ENCODE assay signal across 15 mouse cellular contexts in genomic region chr12:100123476-100123875, GRCm38 (mm10). TPM values are rescaled to one million over a fixed set of nuclear protein-coding genes. Genes with fewer than 3 reads are reported as not detected.
DNase-seq lines count a peak whose midpoint lies in the region; ATAC-seq and TF ChIP-seq lines count a peak whose summit lies in the region.
"Had no signal": no experiment of that assay in that cellular context is flagged by ENCODE, and none has a peak within 500 bp of the region (broad histone marks: within the 10 kb centered on the region; RNA-seq: fewer than 3 reads in every experiment).

No protein-coding gene starts in this region.

- no peaks in the 10 kb centered on the region for H3K79me2 ChIP-seq in myocyte (ENCODE audit: control insufficient read depth, insufficient read depth)

- H3K36me3 ChIP-seq in heart, embryonic 11.5 days (ENCODE audit: control insufficient read depth, insufficient read depth, low read length) = peaks cover 47% of the 10 kb centered on the region
- peaks cover 52% of the 10 kb centered on the region for H3K36me3 ChIP-seq in myocyte (ENCODE audit: control insufficient read depth, insufficient read depth)

- ATAC-seq in heart, embryonic 11.5 days (replicated peaks; ENCODE audit: insufficient number of reproducible peaks, low FRiP score, low TSS enrichment) = no peak
- no peak for ATAC-seq in inflammation-experienced regulatory T-cells, adult 6 months
- ATAC-seq: CD4-positive, CD25-positive, alpha-beta regulatory T cell, adult 4 months; hindbrain, embryonic 16.5 days; liver, postnatal 0 days; Patski had no signal

- H3K27ac ChIP-seq in heart, embryonic 11.5 days (ENCODE audit: low read depth, low read length) = no peak overlapping the region
- H3K27ac ChIP-seq: limb, embryonic 10.5 days; neural tube, embryonic 13.5 days had no signal

- TF ChIP-seq POLR2A in myocyte (IDR thresholded peaks at IDR 0.05; ENCODE audit: insufficient read length, low read depth) = no peak

- H3K4me2 ChIP-seq in heart, embryonic 11.5 days = no peak overlapping the region
- peak overlapping the region; percentile 44 for H3K4me2 ChIP-seq in myocyte (ENCODE audit: low read depth)
- H3K4me2 ChIP-seq: midbrain, embryonic 11.5 days; neural tube, embryonic 13.5 days had no signal

- intact Hi-C loops in heart, postnatal 36 days (cut with DNase I) = no loop called here

- no peak overlapping the region for H3K4me3 ChIP-seq in heart, embryonic 11.5 days (ENCODE audit: low read depth, low read length)
- H3K4me3 ChIP-seq in myocyte = no peak overlapping the region
- H3K4me3 ChIP-seq: limb, embryonic 10.5 days; neural tube, embryonic 13.5 days had no signal

- 85% methylated on average over 9 of the region's 9 CpGs for WGBS in heart, embryonic 11.5 days (ENCODE audit: insufficient replicate concordance)

- DNase-seq in heart, adult 11 months = peak; percentile 93
- peak; percentile 80 to 87 for DNase-seq in frontal cortex, postnatal 36 days (ENCODE audit: low spot score in 2 of 2)
- DNase-seq in layer of hippocampus, adult 9-10 months (ENCODE audit: low spot score) = peak; percentile 62
- DNase-seq in heart, postnatal 36 days = no peak
- DNase-seq in liver = no peak
- DNase-seq: liver, postnatal 0 days had no signal

- H3ac ChIP-seq in myocyte (ENCODE audit: control insufficient read depth, insufficient read length) = no peak overlapping the region

- H3K9me3 ChIP-seq in heart, embryonic 11.5 days (replicated peaks; ENCODE audit: control insufficient read depth, low read length) = no peaks in the 10 kb centered on the region
- H3K9me3 ChIP-seq: limb, embryonic 10.5 days; neural tube, embryonic 13.5 days had no signal

- no peak overlapping the region for H3K9ac ChIP-seq in heart, embryonic 11.5 days (ENCODE audit: low read depth, low read length)
- H3K9ac ChIP-seq: liver, postnatal 0 days; neural tube, embryonic 13.5 days had no signal

- H3K27me3 ChIP-seq in heart, embryonic 11.5 days (ENCODE audit: control insufficient read depth, insufficient read depth, low read length) = no peaks in the 10 kb centered on the region
- no peaks in the 10 kb centered on the region for H3K27me3 ChIP-seq in myocyte (ENCODE audit: control insufficient read depth, insufficient read depth, insufficient read length)
- H3K27me3 ChIP-seq: neural tube, embryonic 13.5 days; Patski had no signal

- peaks cover 15% of the 10 kb centered on the region for H3K4me1 ChIP-seq in heart, embryonic 11.5 days (ENCODE audit: control insufficient read depth, insufficient read depth, low read length)
- H3K4me1 ChIP-seq: neural tube, embryonic 13.5 days had no signal

TF ChIP-seq in myocyte, 11 proteins besides CTCF, POLR2A, EP300 and RAD21:
- no peak for TF ChIP-seq POLR2AphosphoS2 (IDR thresholded peaks at IDR 0.05; ENCODE audit: insufficient read length, low read depth)
- TF ChIP-seq TCF12 (IDR thresholded peaks at IDR 0.05; ENCODE audit: insufficient read depth, poor library complexity, severe bottlenecking) = peak; percentile 13
- TF ChIP-seq CEBPB (IDR thresholded peaks at IDR 0.05; ENCODE audit: insufficient read depth, poor library complexity, severe bottlenecking) = no peak
- TF ChIP-seq TCF3 (IDR thresholded peaks at IDR 0.05; ENCODE audit: insufficient read length, low read depth) = no peak
- no peak for TF ChIP-seq E2F4 (IDR thresholded peaks at IDR 0.05; ENCODE audit: insufficient read depth)
- no peak for TF ChIP-seq MAX (IDR thresholded peaks at IDR 0.05; ENCODE audit: low read depth)
- TF ChIP-seq MYOD1 (IDR thresholded peaks at IDR 0.05; ENCODE audit: control insufficient read depth in 1 of 3, insufficient read length in 2 of 3, low read depth in 2 of 3) = peak in 2 of 3 experiments; percentile 43 to 79
- peak in 2 of 3 experiments; percentile 61 to 80 for TF ChIP-seq MYOG (IDR thresholded peaks at IDR 0.05; ENCODE audit: control insufficient read depth in 1 of 3, insufficient read depth in 1 of 3, insufficient read length in 2 of 3, low read depth in 2 of 3)
- TF ChIP-seq SRF (IDR thresholded peaks at IDR 0.05; ENCODE audit: control insufficient read depth, insufficient read length, low read depth) = no peak

RNA-seq across cellular contexts. Expression of gene Psmc1, which starts 13.5 kb away (rescaled TPM):
- 243 and 280 TPM in 2 replicates for polyA plus RNA-seq in heart, embryonic 11.5 days (2014; fragmentation: Nextera tagmentation; extraction: Ambion mirVana)
- 201 TPM for polyA plus RNA-seq in myocyte (2012; fragmentation: generic; extraction: Trizol)
- 100 to 1,000 TPM; 213 to 288 (median 228) TPM for polyA plus RNA-seq in inflammation-experienced regulatory T-cells, adult 6 months (2017; shearing (Covaris generic))
- 100 to 1,000 TPM; 129 to 147 TPM for total RNA-seq in heart, postnatal 36 days (2021)

RNA-seq across cellular contexts. Expression of gene Nrde2, which starts 36.0 kb away (rescaled TPM):
- 6.2 and 10.1 TPM in 2 replicates for polyA plus RNA-seq in heart, embryonic 11.5 days (2014; fragmentation: Nextera tagmentation; extraction: Ambion mirVana)
- 9.3 TPM for polyA plus RNA-seq in myocyte (2012; fragmentation: generic; extraction: Trizol)
- polyA plus RNA-seq in inflammation-experienced regulatory T-cells, adult 6 months (2017; shearing (Covaris generic)) = 10 to 100 TPM; 10.8 to 17.9 (median 15.0) TPM
- 10 to 100 TPM; 10.4 to 11.5 TPM for total RNA-seq in heart, postnatal 36 days (2021)

Comparison
In these comparisons a context has a peak if more than half of its experiments do, and no peak if none do; other contexts are left out.
1. DNase-seq: peak in heart, adult 11 months (single experiment), frontal cortex, postnatal 36 days (2 of 2) and layer of hippocampus, adult 9-10 months (single experiment); none in heart, postnatal 36 days (0 of 2) and liver (single experiment).